11 mouse cellular contexts compared by ENCODE assay signal in genomic region chr2:118751896-118752791, GRCm38 (mm10). TPM values are rescaled to one million over a fixed set of nuclear protein-coding genes. Genes with fewer than 3 reads are reported as not detected.
A peak's percentile ranks its signal among the peaks of the same experiment; 100 is the strongest.
DNase-seq lines count a peak whose midpoint lies in the region; ATAC-seq and TF ChIP-seq lines count a peak whose summit lies in the region.
"Had no signal": no experiment of that assay in that cellular context is flagged by ENCODE, and none has a peak within 500 bp of the region (broad histone marks: within the 10 kb centered on the region; RNA-seq: fewer than 3 reads in every experiment).

No protein-coding gene starts in this region.

- 62% methylated on average over 16 of the region's 16 CpGs for WGBS in kidney, adult 2 months
- WGBS in kidney, embryonic 14.5 days: 64% methylated on average over 16 of the region's 16 CpGs
- WGBS in embryonic facial prominence, embryonic 10.5 days: 73% methylated on average over 16 of the region's 16 CpGs
- 40% methylated on average over 16 of the region's 16 CpGs for WGBS in heart, postnatal 0 days
- WGBS in liver, embryonic 16.5 days (ENCODE audit: insufficient replicate concordance): 57% methylated on average over 16 of the region's 16 CpGs

- no peaks in the 10 kb centered on the region for H3K27me3 ChIP-seq in kidney, adult 2 months (replicated peaks; ENCODE audit: control insufficient read depth, insufficient read depth, low read length)
- 0 out of 2 replicates have a peak, but pooled peaks cover 2% of the 10 kb centered on the region for H3K27me3 ChIP-seq in kidney, embryonic 14.5 days (ENCODE audit: control insufficient read depth, insufficient read depth, low read length)
- H3K27me3 ChIP-seq in embryonic facial prominence, embryonic 10.5 days (replicated peaks; ENCODE audit: low read depth, poor library complexity, severe bottlenecking): peaks cover 48% of the 10 kb centered on the region
- no peaks in the 10 kb centered on the region for H3K27me3 ChIP-seq in heart, postnatal 0 days (ENCODE audit: control insufficient read depth, insufficient read depth, low read length)
- no peaks in the 10 kb centered on the region for H3K27me3 ChIP-seq in liver, embryonic 16.5 days (ENCODE audit: control insufficient read depth, insufficient read depth, low read depth, low read length)

- H3K27ac ChIP-seq in kidney, adult 2 months (ENCODE audit: insufficient read depth, low read depth, low read length): no peak overlapping the region
- no peak overlapping the region for H3K27ac ChIP-seq in kidney, embryonic 14.5 days (ENCODE audit: low read depth, low read length)
- peak overlapping the region; percentile 26; the same call in 1 of the 2 replicates for H3K27ac ChIP-seq in embryonic facial prominence, embryonic 10.5 days (replicated peaks)
- peak overlapping the region; percentile 87 for H3K27ac ChIP-seq in heart, postnatal 0 days (ENCODE audit: low read depth)
- peak overlapping the region; percentile 75 for H3K27ac ChIP-seq in liver, embryonic 16.5 days (ENCODE audit: low read length)

- no peaks in the 10 kb centered on the region for H3K9me3 ChIP-seq in kidney, embryonic 14.5 days (ENCODE audit: control insufficient read depth, low read length)
- no peaks in the 10 kb centered on the region for H3K9me3 ChIP-seq in embryonic facial prominence, embryonic 10.5 days
- H3K9me3 ChIP-seq in heart, postnatal 0 days (replicated peaks; ENCODE audit: control insufficient read depth, low read length): no peaks in the 10 kb centered on the region
- H3K9me3 ChIP-seq in liver, embryonic 16.5 days (replicated peaks; ENCODE audit: control insufficient read depth, low read length): no peaks in the 10 kb centered on the region

- TF ChIP-seq EP300 in heart, postnatal 0 days (IDR thresholded peaks at IDR 0.05; ENCODE audit: low read depth): no peak

- no peak overlapping the region for H3K4me3 ChIP-seq in kidney, adult 2 months (ENCODE audit: insufficient read depth, low read depth, low read length)
- H3K4me3 ChIP-seq in kidney, embryonic 14.5 days (ENCODE audit: low read length): no peak overlapping the region
- no peak overlapping the region for H3K4me3 ChIP-seq in embryonic facial prominence, embryonic 10.5 days
- no peak overlapping the region for H3K4me3 ChIP-seq in heart, postnatal 0 days (ENCODE audit: low read depth, low read length)
- no peak overlapping the region for H3K4me3 ChIP-seq in liver, embryonic 16.5 days (ENCODE audit: low read depth, low read length)

- TF ChIP-seq POLR2A in kidney, adult 2 months (IDR thresholded peaks at IDR 0.05; ENCODE audit: low read depth, low read length): no peak

- no peak overlapping the region for H3K4me2 ChIP-seq in kidney, embryonic 14.5 days (replicated peaks; ENCODE audit: low read depth, low read length)
- H3K4me2 ChIP-seq in heart, postnatal 0 days (ENCODE audit: low read depth, low read length): no peak overlapping the region
- peak overlapping the region; percentile 38 for H3K4me2 ChIP-seq in liver, embryonic 16.5 days (ENCODE audit: low read depth, low read length)

- peak; percentile 64 for DNase-seq in kidney, adult 2 months
- DNase-seq in embryonic facial prominence, embryonic 10.5 days (ENCODE audit: low spot score): no peak
- peak; percentile 73 for DNase-seq in heart, postnatal 0 days (ENCODE audit: low spot score)
- DNase-seq in ovary, postnatal 10 days (ENCODE audit: low spot score): no peak
- DNase-seq in frontal cortex, adult 2 months (ENCODE audit: extremely low spot score in 1 of 2, low spot score in 1 of 2): no peak
- DNase-seq: cerebellum, postnatal 14 days; kidney, postnatal 10 days had no signal

- peaks cover 6% of the 10 kb centered on the region; the same call in 1 of the 2 replicates for H3K4me1 ChIP-seq in kidney, adult 2 months (ENCODE audit: control insufficient read depth, insufficient read depth, low read length)
- peaks cover 6% of the 10 kb centered on the region; the same call in 1 of the 2 replicates for H3K4me1 ChIP-seq in kidney, embryonic 14.5 days (ENCODE audit: control insufficient read depth, insufficient read depth, low read length)
- H3K4me1 ChIP-seq in embryonic facial prominence, embryonic 10.5 days: peaks cover 40% of the 10 kb centered on the region
- peaks cover 46% of the 10 kb centered on the region for H3K4me1 ChIP-seq in heart, postnatal 0 days (ENCODE audit: control insufficient read depth, insufficient read depth)
- H3K4me1 ChIP-seq in liver, embryonic 16.5 days (ENCODE audit: control insufficient read depth, low read depth, low read length): peaks cover 22% of the 10 kb centered on the region

- TF ChIP-seq CTCF in kidney, adult 2 months (conservative IDR thresholded peaks at IDR 0.05; ENCODE audit: insufficient read depth, insufficient read length, low read depth, low read length): no peak
- no peak for TF ChIP-seq CTCF in heart, postnatal 0 days (IDR thresholded peaks at IDR 0.05; ENCODE audit: low read depth)

- ATAC-seq in kidney, embryonic 14.5 days (ENCODE audit: low FRiP score, low TSS enrichment): no peak
- ATAC-seq in heart, postnatal 0 days (ENCODE audit: insufficient read depth, low read depth): peak; percentile 56
- 0 out of 2 replicates have a peak, but pooled peaks have one; percentile 23 for ATAC-seq in liver, embryonic 16.5 days (ENCODE audit: low read depth)
- ATAC-seq in frontal cortex, adult (ENCODE audit: low TSS enrichment): no peak

- H3K36me3 ChIP-seq in kidney, adult 2 months (ENCODE audit: control insufficient read depth, insufficient read depth, low read length): no peaks in the 10 kb centered on the region
- H3K36me3 ChIP-seq in kidney, embryonic 14.5 days (ENCODE audit: control insufficient read depth, insufficient read depth, low read length): peaks cover 4% of the 10 kb centered on the region; the same call in 1 of the 2 replicates
- H3K36me3 ChIP-seq in embryonic facial prominence, embryonic 10.5 days (replicated peaks): peaks cover 14% of the 10 kb centered on the region
- peaks cover 14% of the 10 kb centered on the region for H3K36me3 ChIP-seq in heart, postnatal 0 days (replicated peaks; ENCODE audit: control insufficient read depth, insufficient read depth, low read length)
- H3K36me3 ChIP-seq in liver, embryonic 16.5 days (ENCODE audit: control insufficient read depth, insufficient read depth): no peaks in the 10 kb centered on the region

- no peak overlapping the region for H3K9ac ChIP-seq in kidney, embryonic 14.5 days (ENCODE audit: low read depth, low read length)
- H3K9ac ChIP-seq in heart, postnatal 0 days (replicated peaks; ENCODE audit: low read depth, low read length): no peak overlapping the region
- no peak overlapping the region for H3K9ac ChIP-seq in liver, embryonic 16.5 days (ENCODE audit: low read depth, low read length)

RNA-seq across cellular contexts. Expression of gene Inafm2, which starts 6.6 kb away (rescaled TPM):
- polyA plus RNA-seq in kidney, adult 2 months (2012; rRNA removed): 8.1 and 8.7 TPM in 2 replicates
- polyA plus RNA-seq in kidney, embryonic 14.5 days (2014; fragmentation: Nextera tagmentation; extraction: Ambion mirVana): 18.3 and 22.0 TPM in 2 replicates
- 15.8 and 16.8 TPM in 2 replicates for polyA plus RNA-seq in embryonic facial prominence, embryonic 10.5 days (2016; fragmentation: Nextera tagmentation; extraction: Ambion mirVana)
- total RNA-seq in heart, postnatal 0 days (2014; rRNA removed; ENCODE audit: low replicate concordance): 39.4 and 44.2 TPM in 2 replicates
- 39.9 and 48.4 TPM in 2 replicates for polyA plus RNA-seq in heart, postnatal 0 days (2015; fragmentation: Nextera tagmentation; extraction: Ambion mirVana)
- 12.0 and 12.1 TPM in 2 replicates for polyA plus RNA-seq in liver, embryonic 16.5 days (2015; fragmentation: Nextera tagmentation; extraction: Ambion mirVana)
- polyA plus RNA-seq in frontal cortex, adult 2 months (2012; rRNA removed): 30.1 and 31.1 TPM in 2 replicates

RNA-seq across cellular contexts. Expression of gene Ccdc9b, which starts 10.3 kb away (rescaled TPM):
- 3.4 and 3.6 TPM in 2 replicates for polyA plus RNA-seq in kidney, adult 2 months (2012; rRNA removed)
- 0.34 and 0.68 TPM in 2 replicates for polyA plus RNA-seq in kidney, embryonic 14.5 days (2014; fragmentation: Nextera tagmentation; extraction: Ambion mirVana)
- 0.29 and 0.41 TPM in 2 replicates for polyA plus RNA-seq in embryonic facial prominence, embryonic 10.5 days (2016; fragmentation: Nextera tagmentation; extraction: Ambion mirVana)
- total RNA-seq in heart, postnatal 0 days (2014; rRNA removed; ENCODE audit: low replicate concordance): 5.7 and 6.8 TPM in 2 replicates
- polyA plus RNA-seq in heart, postnatal 0 days (2015; fragmentation: Nextera tagmentation; extraction: Ambion mirVana): 3.3 and 3.4 TPM in 2 replicates
- polyA plus RNA-seq in liver, embryonic 16.5 days (2015; fragmentation: Nextera tagmentation; extraction: Ambion mirVana): 0.26 and 0.37 TPM in 2 replicates
- 6.5 and 7.4 TPM in 2 replicates for polyA plus RNA-seq in frontal cortex, adult 2 months (2012; rRNA removed)

RNA-seq across cellular contexts. Expression of gene Phgr1, which starts 20.4 kb away (rescaled TPM):
- not detected in 2 replicates for polyA plus RNA-seq in kidney, adult 2 months (2012; rRNA removed)
- polyA plus RNA-seq in kidney, embryonic 14.5 days (2014; fragmentation: Nextera tagmentation; extraction: Ambion mirVana): not detected in 2 replicates
- not detected in 2 replicates for polyA plus RNA-seq in embryonic facial prominence, embryonic 10.5 days (2016; fragmentation: Nextera tagmentation; extraction: Ambion mirVana)
- total RNA-seq in heart, postnatal 0 days (2014; rRNA removed; ENCODE audit: low replicate concordance): not detected in 2 replicates
- not detected in 2 replicates for polyA plus RNA-seq in heart, postnatal 0 days (2015; fragmentation: Nextera tagmentation; extraction: Ambion mirVana)
- 0.85 TPM in 1 of 2 replicates, not detected in the other for polyA plus RNA-seq in liver, embryonic 16.5 days (2015; fragmentation: Nextera tagmentation; extraction: Ambion mirVana)
- not detected in 2 replicates for polyA plus RNA-seq in frontal cortex, adult 2 months (2012; rRNA removed)
- total RNA-seq: gastrocnemius, adult 18-20 months had no signal

RNA-seq across cellular contexts. Expression of gene Plcb2, which starts 23.9 kb away (rescaled TPM):
- polyA plus RNA-seq in kidney, adult 2 months (2012; rRNA removed): 1.9 and 3.7 TPM in 2 replicates
- 1.7 and 1.9 TPM in 2 replicates for polyA plus RNA-seq in kidney, embryonic 14.5 days (2014; fragmentation: Nextera tagmentation; extraction: Ambion mirVana)
- polyA plus RNA-seq in embryonic facial prominence, embryonic 10.5 days (2016; fragmentation: Nextera tagmentation; extraction: Ambion mirVana): 0.41 and 0.44 TPM in 2 replicates
- 1.6 and 7.6 TPM in 2 replicates for total RNA-seq in heart, postnatal 0 days (2014; rRNA removed; ENCODE audit: low replicate concordance)
- 2.0 and 2.6 TPM in 2 replicates for polyA plus RNA-seq in heart, postnatal 0 days (2015; fragmentation: Nextera tagmentation; extraction: Ambion mirVana)
- polyA plus RNA-seq in liver, embryonic 16.5 days (2015; fragmentation: Nextera tagmentation; extraction: Ambion mirVana): 2.3 and 3.0 TPM in 2 replicates
- polyA plus RNA-seq in frontal cortex, adult 2 months (2012; rRNA removed): 3.1 and 3.5 TPM in 2 replicates

RNA-seq across cellular contexts. Expression of gene Disp2, which starts 27.4 kb away (rescaled TPM):
- polyA plus RNA-seq in kidney, adult 2 months (2012; rRNA removed): 0.35 and 0.67 TPM in 2 replicates
- polyA plus RNA-seq in kidney, embryonic 14.5 days (2014; fragmentation: Nextera tagmentation; extraction: Ambion mirVana): 0.05 TPM in 1 of 2 replicates, not detected in the other
- 1.2 and 1.4 TPM in 2 replicates for polyA plus RNA-seq in embryonic facial prominence, embryonic 10.5 days (2016; fragmentation: Nextera tagmentation; extraction: Ambion mirVana)
- 0.19 and 0.38 TPM in 2 replicates for total RNA-seq in heart, postnatal 0 days (2014; rRNA removed; ENCODE audit: low replicate concordance)
- polyA plus RNA-seq in heart, postnatal 0 days (2015; fragmentation: Nextera tagmentation; extraction: Ambion mirVana): 0.03 and 0.07 TPM in 2 replicates
- polyA plus RNA-seq in liver, embryonic 16.5 days (2015; fragmentation: Nextera tagmentation; extraction: Ambion mirVana): 0.19 TPM in 2 replicates
- 114 and 125 TPM in 2 replicates for polyA plus RNA-seq in frontal cortex, adult 2 months (2012; rRNA removed)

Comparison
In these comparisons a context has a peak if more than half of its experiments do, and no peak if none do; other contexts are left out.
1. DNase-seq: peak in kidney, adult 2 months (single experiment) and heart, postnatal 0 days (single experiment); none in embryonic facial prominence, embryonic 10.5 days (single experiment), ovary, postnatal 10 days (single experiment) and frontal cortex, adult 2 months (0 of 2).
2. H3K27ac ChIP-seq: peak in embryonic facial prominence, embryonic 10.5 days (single experiment), heart, postnatal 0 days (single experiment) and liver, embryonic 16.5 days (single experiment); none in kidney, adult 2 months (single experiment) and kidney, embryonic 14.5 days (single experiment).
3. ATAC-seq: peak in heart, postnatal 0 days (single experiment) and liver, embryonic 16.5 days (single experiment); none in kidney, embryonic 14.5 days (single experiment) and frontal cortex, adult (single experiment).